Mouse (Mus musculus) thymus, adult 2 months (tissue): ENCODE results near the gene Gm11114. TPM values are rescaled to one million over a fixed set of nuclear protein-coding genes. Genes with fewer than 3 reads are reported as not detected.

Experiments used
- DNase-seq: peaks from one replicate; pipeline ENCODE4 v3.0.0; 2021
- H3K27ac ChIP-seq: fragments of 200-500 bp; 2 replicates; pipeline ENCODE4 v1.5.1; 2012; ENCODE audit warnings: low read length, control low read depth; ENCODE audit not compliant: control insufficient read depth, insufficient read depth
- H3K27me3 ChIP-seq: fragments of 200-500 bp; 2 replicates; pipeline ENCODE4 v1.6.1; 2012; ENCODE audit warnings: mild to moderate bottlenecking, low read length, moderate library complexity, mixed read lengths; ENCODE audit not compliant: control insufficient read depth, insufficient read depth
- H3K36me3 ChIP-seq: fragments of 200-500 bp; 2 replicates; pipeline ENCODE4 v1.6.1; 2012; ENCODE audit warnings: mild to moderate bottlenecking, low read length, moderate library complexity; ENCODE audit not compliant: control insufficient read depth, insufficient read depth
- H3K4me1 ChIP-seq: fragments of 200-500 bp; replicated peaks from 2 replicates; pipeline ENCODE4 v1.6.1; 2012; ENCODE audit warnings: low read length; ENCODE audit not compliant: control insufficient read depth, insufficient read depth
- H3K4me3 ChIP-seq: fragments of 200-500 bp; 2 replicates; pipeline ENCODE4 v1.5.1; 2012; ENCODE audit warnings: mild to moderate bottlenecking, low read length, control low read depth, moderate library complexity; ENCODE audit not compliant: control insufficient read depth, insufficient read depth
- CTCF ChIP-seq: fragments of 200-500 bp; IDR thresholded peaks from 2 replicates; pipeline ENCODE4 v1.5.1; 2012; ENCODE audit warnings: mild to moderate bottlenecking, control low read depth, low read length, moderate library complexity, borderline replicate concordance; ENCODE audit not compliant: control insufficient read depth, poor library complexity, insufficient read depth; ENCODE audit errors: extremely low read depth
- POLR2A ChIP-seq: fragments of 200-500 bp; IDR thresholded peaks from 2 replicates; pipeline ENCODE4 v1.6.1; 2012; ENCODE audit warnings: mild to moderate bottlenecking, low read length, control low read depth, moderate library complexity; ENCODE audit not compliant: control insufficient read depth, poor library complexity, insufficient read depth; ENCODE audit errors: extremely low read depth
- WGBS: fragments of 180-500 bp; shearing (Covaris S2); methylation state at CpG from one replicate; pipeline ENCODE4 v1.1.7; 2018; 5-methylcytosine and 5-hydroxymethylcytosine counted together
- polyA plus RNA-seq: library from polyadenylated mRNA; depleted of rRNA; stranded (reverse); fragments of >200 nt; gene quantifications from 2 replicates; pipeline ENCODE4 v1.2.3, GENCODE M21; 2012

Gm11114 gene
- polyA plus RNA-seq, 1 experiment, result not detected

DNA sequence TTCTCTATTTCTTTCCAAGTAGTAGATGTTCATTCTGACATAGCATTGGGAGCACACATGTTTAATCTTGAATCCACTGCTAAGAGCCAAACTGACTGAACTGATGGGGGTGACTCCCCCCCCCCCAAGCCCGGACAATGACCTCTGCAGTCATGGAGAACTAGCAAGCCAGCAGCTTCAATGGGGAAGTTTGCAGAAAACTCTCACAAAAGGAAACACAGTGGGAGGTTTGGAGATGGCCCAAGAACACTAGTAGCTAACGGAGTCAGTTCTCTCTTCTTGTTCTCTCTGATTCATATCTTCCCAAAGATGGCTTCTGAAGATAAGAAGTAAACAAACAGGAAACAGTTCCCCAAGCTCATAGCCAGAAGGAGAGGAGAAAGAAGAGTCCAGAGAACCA lies 18.9 kb downstream of the Gm11114 start:
- Histone ChIP-seq H3K27ac (no peak overlapping the region), H3K36me3 (no peaks in the 10 kb centered on the region), H3K27me3 (no peaks in the 10 kb centered on the region; the same call in 1 of the 2 replicates), H3K4me1 (peaks cover 13% of the 10 kb centered on the region), H3K4me3 (no peak overlapping the region)
- TF ChIP-seq CTCF (no peak), POLR2A (no peak)
- 38% methylated on average over 2 of the region's 2 CpGs for WGBS
- no peak for DNase-seq

DNA sequence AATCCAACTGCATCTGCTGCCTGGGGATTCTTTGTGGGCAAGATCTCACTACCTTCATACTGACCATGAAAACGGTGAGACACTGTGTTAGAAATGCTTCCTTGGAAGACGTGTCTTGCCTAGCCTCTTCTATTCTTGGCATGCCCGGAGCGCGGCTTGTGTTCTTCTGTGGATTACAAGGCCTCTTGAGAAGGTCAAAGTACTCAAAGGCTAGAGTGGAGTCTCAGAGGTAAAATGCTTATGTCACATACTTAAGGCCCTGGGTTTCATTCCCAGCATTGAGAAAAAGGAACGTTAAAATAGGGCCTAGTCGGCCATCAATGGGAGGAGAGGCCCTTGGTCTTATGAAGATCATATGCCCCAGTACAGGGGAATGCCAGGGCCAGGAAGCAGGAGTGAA lies 23.5 kb downstream of the Gm11114 start:
- H3K36me3 ChIP-seq, result no peaks in the 10 kb centered on the region
- no peak overlapping the region for H3K27ac ChIP-seq
- H3K4me3 ChIP-seq, result no peak overlapping the region
- DNase-seq, result no peak
- TF ChIP-seq CTCF, result no peak
- TF ChIP-seq POLR2A, result no peak
- WGBS, result 94% methylated on average over 7 of the region's 7 CpGs
- no peaks in the 10 kb centered on the region for H3K4me1 ChIP-seq
- H3K27me3 ChIP-seq, result no peaks in the 10 kb centered on the region

DNA sequence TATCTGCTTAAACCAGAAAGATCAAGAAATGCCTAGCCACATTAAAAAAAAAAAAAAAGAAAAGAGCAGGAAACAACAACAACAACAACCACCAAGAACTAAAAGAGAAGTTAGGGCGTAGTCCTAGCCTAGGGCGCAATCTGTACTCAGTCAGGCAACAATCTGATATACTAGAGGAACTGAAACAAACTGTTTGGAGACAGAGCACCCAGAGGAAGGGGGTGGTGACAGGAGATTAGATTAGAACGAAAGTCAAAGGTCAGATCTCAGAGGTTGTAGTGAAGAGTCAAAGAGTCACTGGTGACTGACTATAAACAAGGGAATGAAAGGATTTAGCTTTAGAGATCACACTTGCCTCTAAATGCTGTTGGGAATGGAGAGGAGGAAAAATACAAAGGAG lies 27.7 kb downstream of the Gm11114 start:
- no peaks in the 10 kb centered on the region for H3K27me3 ChIP-seq
- H3K36me3 ChIP-seq, result no peaks in the 10 kb centered on the region
- WGBS, result 63% methylated on average over 3 of the region's 3 CpGs
- H3K27ac ChIP-seq, result no peak overlapping the region
- no peaks in the 10 kb centered on the region for H3K4me1 ChIP-seq
- no peak for DNase-seq
- TF ChIP-seq CTCF (no peak), POLR2A (no peak)
- no peak overlapping the region for H3K4me3 ChIP-seq

DNA sequence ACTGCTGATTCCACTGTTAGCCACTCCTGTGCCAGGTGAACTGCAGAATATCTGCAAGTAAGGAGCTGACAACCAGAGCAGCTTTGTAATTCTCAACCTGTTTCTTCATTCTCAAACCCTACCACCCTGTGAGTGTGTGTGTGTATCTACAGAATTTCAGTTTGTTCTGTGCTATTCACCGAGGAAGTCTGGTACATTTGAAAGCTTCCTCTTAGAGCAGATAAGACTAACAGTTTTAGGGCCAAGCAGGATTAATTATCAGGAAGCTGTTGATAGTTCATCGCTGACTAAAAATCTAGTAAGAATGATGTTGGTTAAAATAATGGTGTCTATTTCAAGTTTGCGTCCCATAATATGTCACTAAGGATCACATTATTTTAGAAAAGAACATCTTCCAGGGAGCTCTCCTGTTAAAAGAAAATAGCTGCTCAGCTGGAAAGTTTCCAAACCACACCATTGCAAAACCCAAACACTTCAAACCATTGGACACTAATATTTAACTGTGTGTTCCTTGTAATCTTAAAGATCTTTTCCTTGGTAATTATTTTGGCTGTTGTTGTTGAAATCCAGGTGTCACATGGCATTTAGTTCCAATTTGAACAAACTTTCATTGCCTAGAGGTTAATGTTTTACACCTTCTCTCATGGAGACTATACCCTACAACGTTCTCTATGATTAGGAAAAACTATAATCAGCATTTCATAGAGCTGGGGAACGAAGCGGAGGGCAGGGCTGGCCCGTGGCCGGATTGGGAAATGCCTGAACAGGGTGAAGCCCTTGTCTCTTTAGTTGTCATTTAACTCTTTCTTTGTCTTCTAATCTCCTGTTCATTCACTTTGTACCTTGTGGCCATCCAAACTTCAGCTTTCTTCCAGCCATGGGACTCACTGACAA lies 30.6 kb downstream of the Gm11114 start:
- Histone ChIP-seq H3K4me3 (no peak overlapping the region), H3K36me3 (no peaks in the 10 kb centered on the region), H3K27me3 (no peaks in the 10 kb centered on the region), H3K27ac (no peak overlapping the region), H3K4me1 (no peaks in the 10 kb centered on the region)
- WGBS, result 44% methylated on average over 8 of the region's 8 CpGs
- TF ChIP-seq POLR2A (no peak), CTCF (no peak)
- no peak for DNase-seq

DNA sequence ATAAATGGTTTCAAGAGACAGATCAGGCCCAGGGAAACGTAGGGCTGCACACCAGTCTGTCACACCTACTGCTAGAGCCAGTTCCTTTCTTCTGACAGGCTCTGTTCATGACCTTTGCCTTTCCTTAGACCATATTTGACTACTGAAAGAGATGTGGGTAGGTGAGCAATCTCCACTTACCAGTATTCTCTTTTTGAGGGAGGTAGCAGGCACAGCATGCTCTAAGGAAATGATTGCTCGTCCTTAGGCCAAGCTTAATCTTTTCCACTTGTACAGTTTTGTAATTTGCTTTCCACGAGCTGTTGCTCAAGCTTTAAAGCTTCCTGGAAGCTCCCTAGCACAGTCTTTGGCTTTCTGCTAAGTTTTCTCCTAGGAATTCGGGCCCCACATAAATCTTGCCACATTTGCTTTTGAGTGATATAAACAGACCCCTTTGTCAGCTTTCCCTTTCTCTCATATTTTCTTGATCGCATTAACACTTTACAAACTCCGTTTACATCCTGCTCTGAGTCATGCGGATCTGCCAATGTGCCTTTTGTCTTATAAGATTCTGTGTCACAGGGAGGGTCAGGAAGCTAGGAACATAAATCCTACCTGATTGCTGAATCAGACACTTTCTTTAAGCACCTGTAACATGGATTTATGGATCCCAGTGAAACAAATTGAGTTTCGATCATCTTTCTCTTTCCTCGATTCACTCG lies 35.4 kb downstream of the Gm11114 start:
- no peak overlapping the region for H3K27ac ChIP-seq
- WGBS, result 92% methylated on average over 10 of the region's 10 CpGs
- DNase-seq, result no peak
- no peak overlapping the region for H3K4me3 ChIP-seq
- no peaks in the 10 kb centered on the region for H3K27me3 ChIP-seq
- H3K36me3 ChIP-seq, result no peaks in the 10 kb centered on the region
- no peaks in the 10 kb centered on the region for H3K4me1 ChIP-seq
- TF ChIP-seq CTCF (no peak), POLR2A (no peak)

DNA sequence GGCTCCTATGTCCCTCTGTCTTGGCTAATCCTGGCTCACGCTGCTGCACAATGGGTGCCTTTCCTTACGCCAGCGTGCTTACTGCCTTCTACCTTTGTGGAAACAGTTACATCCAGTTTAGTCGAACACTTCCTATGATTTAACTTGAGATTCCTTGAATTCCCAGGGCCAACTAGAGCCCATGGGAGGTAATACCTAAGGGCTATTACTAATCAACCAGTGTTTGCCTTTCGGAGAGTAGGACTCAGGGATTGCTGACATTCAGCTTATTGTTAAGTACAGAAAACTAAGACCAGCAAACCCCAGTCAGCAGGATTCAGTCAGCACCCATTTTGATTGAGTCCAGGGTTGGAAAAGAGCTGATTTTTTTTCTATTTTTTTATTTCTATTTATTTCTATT lies 43.0 kb downstream of the Gm11114 start:
- 94% methylated on average over 5 of the region's 5 CpGs for WGBS
- no peaks in the 10 kb centered on the region for H3K27me3 ChIP-seq
- no peak for DNase-seq
- H3K36me3 ChIP-seq, result no peaks in the 10 kb centered on the region
- H3K4me3 ChIP-seq, result no peak overlapping the region
- no peaks in the 10 kb centered on the region for H3K4me1 ChIP-seq
- no peak overlapping the region for H3K27ac ChIP-seq
- TF ChIP-seq POLR2A (no peak), CTCF (no peak)
